Mouse (Mus musculus) adipose tissue, adult 10 weeks (tissue): ENCODE data around the gene Vgll3. TPM values are rescaled to one million over a fixed set of nuclear protein-coding genes. Genes with fewer than 3 reads are reported as not detected.

ENCODE experiments used
- polyA plus RNA-seq: library from polyadenylated mRNA; stranded (reverse); fragments of 350-450 nt; fragmentation: Illumina TruSeq; extraction: RNeasy Lipid Tissue Mini Kit (QIAGEN cat#74804); gene quantifications from one replicate; pipeline ENCODE4 v1.2.3, GENCODE M21; 2014; ENCODE audit warnings: low read depth, low replicate concordance

Vgll3 gene
- 7.3 TPM for polyA plus RNA-seq

GRCm38 (mm10) chr16:65814918-65815881, at the start of gene Vgll3:
TSS of gene Vgll3 (plus strand) at chr16:65815257.

